Comparison of ENCODE assay signal across 13 mouse cellular contexts in genomic region chr11:34770666-34771065, GRCm38 (mm10). TPM values are rescaled to one million over a fixed set of nuclear protein-coding genes. Genes with fewer than 3 reads are reported as not detected.
DNase-seq lines count a peak whose midpoint lies in the region; ATAC-seq and TF ChIP-seq lines count a peak whose summit lies in the region.
"Had no signal": no experiment of that assay in that cellular context is flagged by ENCODE, and none has a peak within 500 bp of the region (broad histone marks: within the 10 kb centered on the region; RNA-seq: fewer than 3 reads in every experiment).

No protein-coding gene starts in this region.

- TF ChIP-seq CTCF in liver, postnatal 0 days (IDR thresholded peaks at IDR 0.05; ENCODE audit: low read depth), result no peak

- H3K27me3 ChIP-seq in liver, postnatal 0 days (ENCODE audit: insufficient read depth, low read length), result no peaks in the 10 kb centered on the region
- no peaks in the 10 kb centered on the region for H3K27me3 ChIP-seq in liver, embryonic 11.5 days (replicated peaks; ENCODE audit: control insufficient read depth, insufficient read depth, low read length)
- H3K27me3 ChIP-seq in midbrain, embryonic 10.5 days (ENCODE audit: low read depth, poor library complexity, severe bottlenecking), result peaks cover 6% of the 10 kb centered on the region; the same call in 1 of the 2 replicates
- H3K27me3 ChIP-seq in midbrain, embryonic 14.5 days (ENCODE audit: control insufficient read depth, insufficient read depth, low read length), result no peaks in the 10 kb centered on the region
- H3K27me3 ChIP-seq: heart, embryonic 12.5 days had no signal

- 41% methylated on average over 4 of the region's 4 CpGs for WGBS in liver, postnatal 0 days (ENCODE audit: insufficient replicate concordance)
- 68% methylated on average over 4 of the region's 4 CpGs for WGBS in liver, embryonic 11.5 days
- 76% methylated on average over 4 of the region's 4 CpGs for WGBS in midbrain, embryonic 10.5 days
- WGBS in midbrain, embryonic 14.5 days, result 73% methylated on average over 4 of the region's 4 CpGs

- ATAC-seq in liver, postnatal 0 days, result no peak
- no peak for ATAC-seq in liver, embryonic 11.5 days (replicated peaks; ENCODE audit: low FRiP score)
- ATAC-seq in midbrain, embryonic 14.5 days (ENCODE audit: low FRiP score, low TSS enrichment), result no peak

- no peak for TF ChIP-seq EP300 in liver, postnatal 0 days (IDR thresholded peaks at IDR 0.05; ENCODE audit: low read depth)

- peak overlapping the region; percentile 61 for H3K27ac ChIP-seq in liver, postnatal 0 days (ENCODE audit: low read depth)
- H3K27ac ChIP-seq in liver, embryonic 11.5 days (ENCODE audit: low read depth, low read length), result no peak overlapping the region
- no peak overlapping the region for H3K27ac ChIP-seq in midbrain, embryonic 10.5 days (replicated peaks)
- no peak overlapping the region for H3K27ac ChIP-seq in midbrain, embryonic 14.5 days (replicated peaks; ENCODE audit: low read depth, low read length)
- H3K27ac ChIP-seq: forebrain, embryonic 10.5 days; kidney, postnatal 0 days; layer of hippocampus, adult 2 months had no signal

- no peak overlapping the region for H3K9ac ChIP-seq in liver, postnatal 0 days (replicated peaks)
- no peak overlapping the region for H3K9ac ChIP-seq in liver, embryonic 11.5 days (ENCODE audit: low read depth, low read length)
- H3K9ac ChIP-seq in midbrain, embryonic 14.5 days (replicated peaks; ENCODE audit: low read length), result no peak overlapping the region
- H3K9ac ChIP-seq: heart, embryonic 12.5 days had no signal

- no peak overlapping the region for H3K4me3 ChIP-seq in liver, postnatal 0 days (ENCODE audit: low read depth, low read length)
- no peak overlapping the region for H3K4me3 ChIP-seq in liver, embryonic 11.5 days (ENCODE audit: low read depth, low read length)
- H3K4me3 ChIP-seq in midbrain, embryonic 10.5 days, result no peak overlapping the region
- H3K4me3 ChIP-seq in midbrain, embryonic 14.5 days (replicated peaks; ENCODE audit: low read depth, low read length), result no peak overlapping the region
- H3K4me3 ChIP-seq: forebrain, embryonic 10.5 days; heart, embryonic 12.5 days; layer of hippocampus, adult 2 months had no signal

- no peak overlapping the region for H3K4me2 ChIP-seq in liver, postnatal 0 days (ENCODE audit: low read depth, low read length)
- no peak overlapping the region for H3K4me2 ChIP-seq in liver, embryonic 11.5 days
- H3K4me2 ChIP-seq in midbrain, embryonic 14.5 days (ENCODE audit: low read length), result no peak overlapping the region
- H3K4me2 ChIP-seq: heart, embryonic 12.5 days had no signal

- DNase-seq in liver, postnatal 0 days, result no peak
- no peak for DNase-seq in liver, embryonic 11.5 days (ENCODE audit: low spot score)
- peak; percentile 87 for DNase-seq in A20 (ENCODE audit: low read depth, low spot score)
- peak; percentile 55 for DNase-seq in T-cell, adult 2 months (ENCODE audit: low spot score)
- peak; percentile 70 for DNase-seq in naive thymus-derived CD4-positive, alpha-beta T cell, adult 2 months (ENCODE audit: low read depth)
- no peak for DNase-seq in cerebellum, postnatal 10 days
- no peak for DNase-seq in midbrain, embryonic 10.5 days (ENCODE audit: low spot score)
- no peak for DNase-seq in midbrain, embryonic 14.5 days
- DNase-seq: cerebellum, adult 11 months had no signal

- no peaks in the 10 kb centered on the region for H3K36me3 ChIP-seq in liver, postnatal 0 days (replicated peaks; ENCODE audit: insufficient read depth, low read length)
- no peaks in the 10 kb centered on the region for H3K36me3 ChIP-seq in liver, embryonic 11.5 days (ENCODE audit: control insufficient read depth, insufficient read depth, low read length)
- H3K36me3 ChIP-seq in midbrain, embryonic 10.5 days, result no peaks in the 10 kb centered on the region
- H3K36me3 ChIP-seq in midbrain, embryonic 14.5 days (ENCODE audit: control insufficient read depth, insufficient read depth, low read length), result no peaks in the 10 kb centered on the region
- H3K36me3 ChIP-seq: forebrain, embryonic 10.5 days; heart, embryonic 12.5 days had no signal

- H3K4me1 ChIP-seq in liver, postnatal 0 days (ENCODE audit: insufficient read depth), result peaks cover 7% of the 10 kb centered on the region
- peaks cover 6% of the 10 kb centered on the region; the same call in 1 of the 2 replicates for H3K4me1 ChIP-seq in liver, embryonic 11.5 days (replicated peaks; ENCODE audit: control insufficient read depth, insufficient read depth, low read length)
- H3K4me1 ChIP-seq in midbrain, embryonic 10.5 days, result peaks cover 16% of the 10 kb centered on the region
- no peaks in the 10 kb centered on the region for H3K4me1 ChIP-seq in midbrain, embryonic 14.5 days (ENCODE audit: control insufficient read depth, insufficient read depth, low read length)
- H3K4me1 ChIP-seq: heart, embryonic 12.5 days had no signal

- H3K9me3 ChIP-seq in liver, postnatal 0 days (ENCODE audit: low read length), result no peaks in the 10 kb centered on the region
- no peaks in the 10 kb centered on the region for H3K9me3 ChIP-seq in liver, embryonic 11.5 days (ENCODE audit: control insufficient read depth, low read length)
- peaks cover 6% of the 10 kb centered on the region; the same call in 1 of the 2 replicates for H3K9me3 ChIP-seq in midbrain, embryonic 10.5 days (replicated peaks)
- no peaks in the 10 kb centered on the region for H3K9me3 ChIP-seq in midbrain, embryonic 14.5 days (ENCODE audit: control insufficient read depth, low read length)
- H3K9me3 ChIP-seq: forebrain, embryonic 10.5 days had no signal

RNA-seq across cellular contexts. Expression of gene Dock2, which starts 13.0 kb away (rescaled TPM):
- polyA plus RNA-seq in liver, postnatal 0 days (2015; fragmentation: Nextera tagmentation; extraction: Ambion mirVana), result 2.9 and 3.9 TPM in 2 replicates
- 6.6 and 7.8 TPM in 2 replicates for polyA plus RNA-seq in liver, embryonic 11.5 days (2014; fragmentation: Nextera tagmentation; extraction: Ambion mirVana)
- polyA plus RNA-seq in midbrain, embryonic 10.5 days (2016; fragmentation: Nextera tagmentation; extraction: Ambion mirVana), result 0.69 and 0.72 TPM in 2 replicates
- 0.51 and 0.62 TPM in 2 replicates for polyA plus RNA-seq in midbrain, embryonic 14.5 days (2014; fragmentation: Nextera tagmentation; extraction: Ambion mirVana)

Comparison
In these comparisons a context has a peak if more than half of its experiments do, and no peak if none do; other contexts are left out.
1. DNase-seq: peak in A20 (single experiment), T-cell, adult 2 months (single experiment) and naive thymus-derived CD4-positive, alpha-beta T cell, adult 2 months (single experiment); none in liver, postnatal 0 days (single experiment), liver, embryonic 11.5 days (single experiment), cerebellum, postnatal 10 days (0 of 2), midbrain, embryonic 10.5 days (single experiment) and midbrain, embryonic 14.5 days (single experiment).